Mouse (Mus musculus): ENCODE measurements at regions not wholly inside any gene's neighbourhood (a gene's known extent, or its start where the extent isn't known, plus 50 kb on each side); places are given as distances from the start of the nearest gene placed in this dataset.

- no peak for DNase-seq (ENCODE audit: low read depth, low spot score)
Observed at GRCm38 (mm10) chr14:102013238-102013637, 283.5 kb downstream of the Lmo7 start.

GRCm38 (mm10) chr14:101997535-101997934, 267.8 kb downstream of the Lmo7 start:
- DNase-seq (ENCODE audit: low read depth, low spot score) = no peak

DNA sequence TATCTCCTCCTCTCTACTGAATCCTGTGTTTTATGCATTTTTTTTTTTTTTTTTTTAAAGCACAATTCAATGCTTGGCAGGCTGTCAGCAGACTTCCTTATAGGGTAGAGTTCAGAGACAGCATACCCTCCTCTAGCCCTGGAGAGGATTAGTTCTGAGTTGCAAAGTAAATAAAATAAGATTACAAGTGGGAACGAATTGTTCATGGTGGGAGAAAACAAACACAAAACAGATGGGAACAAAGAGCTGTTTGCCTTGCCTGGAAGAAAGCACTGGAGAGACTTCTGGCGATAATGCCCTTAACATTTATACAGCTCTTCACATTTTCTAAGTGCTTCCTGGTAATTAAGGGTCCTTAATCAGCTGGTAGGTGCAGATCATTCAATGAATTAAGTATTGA, 254.6 kb downstream of the Lmo7 start:
- DNase-seq (ENCODE audit: low read depth, low spot score) = no peak
